Mouse (Mus musculus): ENCODE data around the gene Cmtr2.

GRCm38 (mm10) chr8:110230803-110231202 is 15.3 kb downstream of the Cmtr2 start:
- TF ChIP-seq POLR2A (IDR thresholded peaks at IDR 0.05; ENCODE audit: insufficient read depth, low read length): no peak
- TF ChIP-seq CTCF (IDR thresholded peaks at IDR 0.05; ENCODE audit: low read depth, low read length): no peak

Data from ES-Bruce4 (cell line).